In the genomic region with DNA sequence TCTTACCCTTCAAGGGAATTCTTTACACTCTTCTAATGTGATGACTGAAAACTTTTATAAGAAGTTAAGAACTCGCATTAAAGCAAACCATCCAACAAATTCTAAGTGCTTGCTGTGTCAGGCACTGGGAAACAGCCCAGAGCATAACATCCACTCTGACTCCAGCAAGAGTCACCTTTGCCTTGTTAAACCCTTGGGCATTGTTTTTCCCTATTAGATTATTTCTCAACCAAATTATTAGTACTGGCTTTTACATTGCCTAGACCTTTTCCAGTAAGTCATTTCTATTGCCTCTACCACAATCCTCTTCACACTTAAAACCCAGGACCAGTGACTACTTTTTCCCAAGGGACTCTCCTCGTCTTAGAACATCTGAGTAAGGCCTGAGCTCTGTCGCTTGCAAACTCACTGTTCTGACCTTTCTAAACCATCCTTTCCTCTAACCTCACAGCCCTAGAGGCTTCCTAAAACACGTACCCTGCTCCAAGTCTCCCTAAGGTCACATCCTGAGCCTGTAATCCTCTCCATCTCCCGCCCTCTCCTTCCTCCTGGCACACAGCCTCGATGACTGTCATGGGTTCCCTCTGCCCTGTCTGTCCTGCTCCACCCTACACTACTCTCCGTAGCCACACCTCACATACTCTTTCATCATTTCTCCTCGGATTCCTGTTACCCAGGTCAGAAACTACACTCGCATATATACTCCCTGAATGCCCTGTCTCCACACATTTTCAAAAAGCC, we compare ENCODE assay signal across 24 mouse cellular contexts. TPM values are rescaled to one million over a fixed set of nuclear protein-coding genes. Genes with fewer than 3 reads are reported as not detected.
A peak's percentile ranks its signal among the peaks of the same experiment; 100 is the strongest.
DNase-seq lines count a peak whose midpoint lies in the region; ATAC-seq and TF ChIP-seq lines count a peak whose summit lies in the region.
"Had no signal": no experiment of that assay in that cellular context is flagged by ENCODE, and none has a peak within 500 bp of the region (broad histone marks: within the 10 kb centered on the region; RNA-seq: fewer than 3 reads in every experiment).

No protein-coding gene starts in this region.

- no peak overlapping the region for H3K4me3 ChIP-seq in heart, embryonic 15.5 days
- no peak overlapping the region for H3K4me3 ChIP-seq in MEL (ENCODE audit: control insufficient read depth in 1 of 2, insufficient read depth in 1 of 2, low read depth in 2 of 2, low read length in 2 of 2)
- H3K4me3 ChIP-seq in liver, embryonic 12.5 days: no peak overlapping the region
- no peak overlapping the region for H3K4me3 ChIP-seq in forebrain, embryonic 15.5 days
- H3K4me3 ChIP-seq: forebrain, embryonic 10.5 days; limb, embryonic 12.5 days; midbrain, embryonic 10.5 days; myocyte; neural tube, embryonic 13.5 days had no signal

- 82% methylated on average over 9 of the region's 9 CpGs for WGBS in heart, embryonic 15.5 days
- WGBS in liver, embryonic 12.5 days (ENCODE audit: insufficient replicate concordance): 72% methylated on average over 9 of the region's 9 CpGs
- 89% methylated on average over 9 of the region's 9 CpGs for WGBS in forebrain, embryonic 15.5 days

- no peak for DNase-seq in heart, adult 18-20 months
- peak; percentile 70 for DNase-seq in MEL (ENCODE audit: low read depth, low spot score)
- peak; percentile 87 for DNase-seq in adipocyte (ENCODE audit: low spot score)
- no peak for DNase-seq in urinary bladder, postnatal 4 days (ENCODE audit: low spot score in 2 of 2)
- DNase-seq: adrenal gland, postnatal 25 days; cerebellum, adult 9-10 months; forebrain, postnatal 0 days; gastrocnemius, postnatal 36 days; kidney, adult 18-20 months; kidney, postnatal 4 days had no signal

- TF ChIP-seq CTCF in MEL (IDR thresholded peaks at IDR 0.05 in 2 of 3, conservative IDR thresholded peaks at IDR 0.05 in 1 of 3; ENCODE audit: control insufficient read depth in 1 of 3, insufficient read depth in 1 of 3, low read depth in 2 of 3, low read length in 3 of 3, poor library complexity in 1 of 3, severe bottlenecking in 1 of 3): no peak

- TF ChIP-seq RAD21 in MEL (IDR thresholded peaks at IDR 0.05; ENCODE audit: low read depth, low read length): no peak

- H3K36me3 ChIP-seq in heart, embryonic 15.5 days: peaks cover 28% of the 10 kb centered on the region
- peaks cover 11 to 39% of the 10 kb centered on the region in 2 experiments for H3K36me3 ChIP-seq in MEL (ENCODE audit: control insufficient read depth in 1 of 2, insufficient read depth in 2 of 2, low read length in 2 of 2)
- H3K36me3 ChIP-seq in liver, embryonic 12.5 days: peaks cover 89% of the 10 kb centered on the region
- peaks cover 64% of the 10 kb centered on the region for H3K36me3 ChIP-seq in forebrain, embryonic 15.5 days

- no peaks in the 10 kb centered on the region for H3K79me2 ChIP-seq in MEL (ENCODE audit: control insufficient read depth, insufficient read depth, low read length, poor library complexity)

- H3K9ac ChIP-seq in heart, embryonic 15.5 days: no peak overlapping the region
- H3K9ac ChIP-seq in MEL (ENCODE audit: control insufficient read depth, low read depth, low read length, poor library complexity, severe bottlenecking): peak overlapping the region; percentile 61
- no peak overlapping the region for H3K9ac ChIP-seq in liver, embryonic 12.5 days
- no peak overlapping the region for H3K9ac ChIP-seq in forebrain, embryonic 15.5 days (replicated peaks)
- H3K9ac ChIP-seq: forebrain, postnatal 0 days; hindbrain, embryonic 14.5 days; limb, embryonic 12.5 days; neural tube, embryonic 13.5 days had no signal

- no peak overlapping the region for H3K4me2 ChIP-seq in heart, embryonic 15.5 days
- no peak overlapping the region for H3K4me2 ChIP-seq in liver, embryonic 12.5 days
- no peak overlapping the region for H3K4me2 ChIP-seq in forebrain, embryonic 15.5 days (replicated peaks)
- H3K4me2 ChIP-seq: hindbrain, embryonic 14.5 days; limb, embryonic 12.5 days; neural tube, embryonic 13.5 days had no signal

- H3K9me3 ChIP-seq in heart, embryonic 15.5 days (replicated peaks): no peaks in the 10 kb centered on the region
- no peaks in the 10 kb centered on the region for H3K9me3 ChIP-seq in MEL (replicated peaks; ENCODE audit: insufficient read depth, low read length)
- H3K9me3 ChIP-seq in liver, embryonic 12.5 days (replicated peaks): no peaks in the 10 kb centered on the region
- H3K9me3 ChIP-seq in forebrain, embryonic 15.5 days: no peaks in the 10 kb centered on the region
- H3K9me3 ChIP-seq: forebrain, embryonic 10.5 days; limb, embryonic 12.5 days; midbrain, embryonic 10.5 days; neural tube, embryonic 13.5 days had no signal

- no peaks in the 10 kb centered on the region for H3K27me3 ChIP-seq in heart, embryonic 15.5 days
- H3K27me3 ChIP-seq in MEL (ENCODE audit: control insufficient read depth in 1 of 2, insufficient read depth in 2 of 2, low read length in 2 of 2): no peaks in the 10 kb centered on the region
- H3K27me3 ChIP-seq in liver, embryonic 12.5 days (replicated peaks): no peaks in the 10 kb centered on the region
- no peaks in the 10 kb centered on the region for H3K27me3 ChIP-seq in forebrain, embryonic 15.5 days
- H3K27me3 ChIP-seq: limb, embryonic 12.5 days; neural tube, embryonic 13.5 days had no signal

- TF ChIP-seq POLR2A in MEL (IDR thresholded peaks at IDR 0.05; ENCODE audit: control insufficient read depth in 1 of 2, insufficient read depth in 1 of 2, low read depth in 1 of 2, low read length in 2 of 2, poor library complexity in 1 of 2): no peak; a peak in 1 of 4 replicates

- no peak for ATAC-seq in heart, embryonic 15.5 days (replicated peaks; ENCODE audit: insufficient number of reproducible peaks, insufficient read depth, low FRiP score, low read depth)
- peak; percentile 52; the same call in 1 of the 2 replicates for ATAC-seq in liver, embryonic 12.5 days
- no peak for ATAC-seq in forebrain, embryonic 15.5 days (replicated peaks)
- ATAC-seq: activated CD4-positive, CD25-positive, alpha-beta regulatory T cell, adult 4 months; forebrain, postnatal 0 days; inflammation-experienced regulatory T-cells, adult 6 months; lung, postnatal 0 days; midbrain, embryonic 16.5 days had no signal

- peaks cover 50% of the 10 kb centered on the region for H3K4me1 ChIP-seq in heart, embryonic 15.5 days (replicated peaks)
- H3K4me1 ChIP-seq in MEL (ENCODE audit: control insufficient read depth in 1 of 2, insufficient read depth in 2 of 2, low read length in 2 of 2): peaks cover 23 to 42% of the 10 kb centered on the region in 2 experiments
- peaks cover 31% of the 10 kb centered on the region for H3K4me1 ChIP-seq in liver, embryonic 12.5 days
- no peaks in the 10 kb centered on the region for H3K4me1 ChIP-seq in forebrain, embryonic 15.5 days
- H3K4me1 ChIP-seq: forebrain, embryonic 10.5 days; limb, embryonic 12.5 days; midbrain, embryonic 10.5 days; neural tube, embryonic 13.5 days had no signal

- TF ChIP-seq EP300 in MEL (IDR thresholded peaks at IDR 0.05; ENCODE audit: low read depth in 1 of 2, low read length in 2 of 2): peak in 1 of 2 experiments; percentile 30; a peak in 1 of 4 replicates

- peak overlapping the region; percentile 83 for H3K27ac ChIP-seq in heart, embryonic 15.5 days
- peak overlapping the region; percentile 98 for H3K27ac ChIP-seq in MEL (ENCODE audit: control insufficient read depth, low read depth, low read length)
- peak overlapping the region; percentile 29; the same call in 1 of the 2 replicates for H3K27ac ChIP-seq in liver, embryonic 12.5 days
- H3K27ac ChIP-seq in forebrain, embryonic 15.5 days (replicated peaks): no peak overlapping the region
- H3K27ac ChIP-seq: forebrain, embryonic 10.5 days; hindbrain, embryonic 14.5 days; limb, embryonic 12.5 days; macrophage; midbrain, embryonic 10.5 days; neural tube, embryonic 13.5 days had no signal

TF ChIP-seq in MEL, 35 proteins besides CTCF, POLR2A, EP300 and RAD21 (continues in another document):
- TF ChIP-seq MXI1 (IDR thresholded peaks at IDR 0.05; ENCODE audit: low read depth, low read length): 0 out of 2 replicates have a peak, but pooled peaks have one; percentile 28
- TF ChIP-seq MYB (IDR thresholded peaks at IDR 0.05; ENCODE audit: low read depth, low read length): no peak
- TF ChIP-seq MAZ (IDR thresholded peaks at IDR 0.05; ENCODE audit: low read depth, low read length): no peak
- TF ChIP-seq NRF1 (IDR thresholded peaks at IDR 0.05; ENCODE audit: insufficient read depth, low read depth, low read length, poor library complexity, severe bottlenecking): no peak
- no peak for TF ChIP-seq USF2 (IDR thresholded peaks at IDR 0.05; ENCODE audit: borderline replicate concordance in 1 of 2, insufficient read depth in 1 of 2, low read depth in 1 of 2, low read length in 2 of 2)
- TF ChIP-seq E2F4 (IDR thresholded peaks at IDR 0.05; ENCODE audit: borderline replicate concordance, low read depth, low read length): peak; percentile 86; the same call in 1 of the 2 replicates
- no peak for TF ChIP-seq SIN3A (IDR thresholded peaks at IDR 0.05; ENCODE audit: low read length)

RNA-seq across cellular contexts. Expression of a gene that starts 25.7 kb away (rescaled TPM):
- polyA plus RNA-seq in heart, embryonic 15.5 days (2015; fragmentation: Nextera tagmentation; extraction: Ambion mirVana): 87.0 and 88.0 TPM in 2 replicates
- total RNA-seq in heart, adult 18-20 months (2021): 10 to 100 TPM; 38.0 to 46.1 TPM
- total RNA-seq in MEL (2012; rRNA removed): 210 and 250 TPM in 2 replicates
- polyA plus RNA-seq in MEL (2012; ENCODE audit: insufficient read depth in 1 of 2, insufficient read length in 2 of 2, low read depth in 1 of 2, low replicate concordance in 2 of 2, missing spikeins in 1 of 2): 100 to 1,000 TPM in 1 of 2 experiments, not detected in 1; 172 TPM
- polyA plus RNA-seq in liver, embryonic 12.5 days (2016; fragmentation: Nextera tagmentation; extraction: Ambion mirVana): 136 and 138 TPM in 2 replicates
- 117 and 118 TPM in 2 replicates for polyA plus RNA-seq in forebrain, embryonic 15.5 days (2015; fragmentation: Nextera tagmentation; extraction: Ambion mirVana)

RNA-seq across cellular contexts. Expression of a gene that starts 25.7 kb away (rescaled TPM):
- 10.4 and 12.7 TPM in 2 replicates for polyA plus RNA-seq in heart, embryonic 15.5 days (2015; fragmentation: Nextera tagmentation; extraction: Ambion mirVana)
- 10 to 100 TPM; 40.8 to 50.3 TPM for total RNA-seq in heart, adult 18-20 months (2021)
- total RNA-seq in MEL (2012; rRNA removed): 37.9 and 45.0 TPM in 2 replicates
- 10 to 100 TPM; 37.2 to 82.5 TPM for polyA plus RNA-seq in MEL (2012; ENCODE audit: insufficient read depth in 1 of 2, insufficient read length in 2 of 2, low read depth in 1 of 2, low replicate concordance in 2 of 2, missing spikeins in 1 of 2)
- 19.1 and 20.2 TPM in 2 replicates for polyA plus RNA-seq in liver, embryonic 12.5 days (2016; fragmentation: Nextera tagmentation; extraction: Ambion mirVana)
- 34.9 and 35.5 TPM in 2 replicates for polyA plus RNA-seq in forebrain, embryonic 15.5 days (2015; fragmentation: Nextera tagmentation; extraction: Ambion mirVana)

RNA-seq across cellular contexts. Expression of a gene that starts 51.1 kb away (rescaled TPM):
- 16.3 and 18.3 TPM in 2 replicates for polyA plus RNA-seq in heart, embryonic 15.5 days (2015; fragmentation: Nextera tagmentation; extraction: Ambion mirVana)
- 10 to 100 TPM; 27.0 to 29.4 TPM for total RNA-seq in heart, adult 18-20 months (2021)
- 16.6 and 16.9 TPM in 2 replicates for total RNA-seq in MEL (2012; rRNA removed)
- 10 to 100 TPM; 29.9 to 41.8 TPM for polyA plus RNA-seq in MEL (2012; ENCODE audit: insufficient read depth in 1 of 2, insufficient read length in 2 of 2, low read depth in 1 of 2, low replicate concordance in 2 of 2, missing spikeins in 1 of 2)
- polyA plus RNA-seq in liver, embryonic 12.5 days (2016; fragmentation: Nextera tagmentation; extraction: Ambion mirVana): 12.4 and 13.7 TPM in 2 replicates
- 37.3 and 39.8 TPM in 2 replicates for polyA plus RNA-seq in forebrain, embryonic 15.5 days (2015; fragmentation: Nextera tagmentation; extraction: Ambion mirVana)

Comparison
In these comparisons a context has a peak if more than half of its experiments do, and no peak if none do; other contexts are left out.
1. DNase-seq: peak in MEL (single experiment) and adipocyte (single experiment); none in heart, adult 18-20 months (0 of 2) and urinary bladder, postnatal 4 days (0 of 2).